ENCODE assay signal across 10 mouse cellular contexts in the genomic region with DNA sequence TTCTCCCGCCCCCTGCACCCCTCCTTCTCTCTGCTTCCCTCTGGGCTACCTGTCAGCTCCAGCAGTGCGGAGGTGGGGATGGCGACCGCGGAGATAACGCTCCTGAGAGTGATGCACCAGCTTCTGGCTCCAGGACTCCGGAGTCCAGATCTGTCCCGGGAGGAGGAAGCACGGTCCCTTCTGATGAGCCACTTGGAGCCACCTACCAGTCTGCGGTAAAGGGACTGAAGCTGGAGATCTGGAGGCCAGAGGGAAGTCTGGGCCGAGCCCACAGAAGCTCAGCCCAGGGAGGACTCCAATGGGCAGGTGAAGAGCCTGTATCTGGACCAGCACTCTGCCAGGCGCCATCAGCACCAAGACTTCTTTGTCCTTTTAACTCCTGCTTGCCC. TPM values are rescaled to one million over a fixed set of nuclear protein-coding genes. Genes with fewer than 3 reads are reported as not detected.
A peak's percentile ranks its signal among the peaks of the same experiment; 100 is the strongest.
DNase-seq lines count a peak whose midpoint lies in the region; ATAC-seq and TF ChIP-seq lines count a peak whose summit lies in the region.
"Had no signal": no experiment of that assay in that cellular context is flagged by ENCODE, and none has a peak within 500 bp of the region (broad histone marks: within the 10 kb centered on the region; RNA-seq: fewer than 3 reads in every experiment).

A gene (minus strand): TSS at position 323 of the 389 bp plus-strand sequence.

- 4% methylated on average over 11 of the region's 12 CpGs for WGBS in hindbrain, embryonic 12.5 days
- 2% methylated on average over 12 of the region's 12 CpGs for WGBS in midbrain, embryonic 15.5 days

- no peak for TF ChIP-seq POLR2A in cortical plate, adult 2 months (IDR thresholded peaks at IDR 0.05; ENCODE audit: extremely low read depth, insufficient read depth, low read length)

- peak within 1 kb of the TSS; percentile 75 for H3K4me2 ChIP-seq in hindbrain, embryonic 12.5 days (replicated peaks)
- peak within 1 kb of the TSS; percentile 86 for H3K4me2 ChIP-seq in midbrain, embryonic 15.5 days

- DNase-seq in layer of hippocampus, adult 2 months (ENCODE audit: low spot score in 2 of 2): no peak
- no peak for DNase-seq in layer of hippocampus, adult 18-20 months (ENCODE audit: low spot score in 2 of 2)
- no peak for DNase-seq in embryo, embryonic 10.5 days (ENCODE audit: low spot score)
- no peak for DNase-seq in spleen, adult 18-20 months
- DNase-seq: kidney, adult 2 months had no signal

- peak within 1 kb of the TSS; percentile 37 for H3K4me3 ChIP-seq in layer of hippocampus, adult 2 months
- H3K4me3 ChIP-seq in cortical plate, adult 2 months (ENCODE audit: insufficient read depth, low read length): peak within 1 kb of the TSS; percentile 7; the same call in 1 of the 2 replicates
- H3K4me3 ChIP-seq in hindbrain, embryonic 12.5 days: peak within 1 kb of the TSS; percentile 47
- peak within 1 kb of the TSS; percentile 50 for H3K4me3 ChIP-seq in midbrain, embryonic 15.5 days

- peak within 1 kb of the TSS; percentile 63 for H3K9ac ChIP-seq in hindbrain, embryonic 12.5 days
- peak within 1 kb of the TSS; percentile 51 for H3K9ac ChIP-seq in midbrain, embryonic 15.5 days

- H3K4me1 ChIP-seq in cortical plate, adult 2 months (ENCODE audit: control insufficient read depth, insufficient read depth, low read length): no peaks in the 10 kb centered on the region
- H3K4me1 ChIP-seq in hindbrain, embryonic 12.5 days: peaks cover 29% of the 10 kb centered on the region
- H3K4me1 ChIP-seq in midbrain, embryonic 15.5 days: peaks cover 31% of the 10 kb centered on the region

- TF ChIP-seq CTCF in layer of hippocampus, adult 2 months (conservative IDR thresholded peaks at IDR 0.05): no peak
- no peak for TF ChIP-seq CTCF in cortical plate, adult 2 months (IDR thresholded peaks at IDR 0.05; ENCODE audit: extremely low read depth, insufficient read depth, low read length)

- no peak within 1 kb of the TSS for H3K27ac ChIP-seq in layer of hippocampus, adult 2 months
- H3K27ac ChIP-seq in cortical plate, adult 2 months (ENCODE audit: insufficient read depth, low read length): no peak within 1 kb of the TSS
- H3K27ac ChIP-seq in hindbrain, embryonic 12.5 days: 0 out of 2 replicates have a peak within 1 kb of the TSS, but pooled peaks have one; percentile 62
- H3K27ac ChIP-seq in midbrain, embryonic 15.5 days: no peak within 1 kb of the TSS

- no peaks in the 10 kb centered on the region for H3K36me3 ChIP-seq in hindbrain, embryonic 12.5 days
- H3K36me3 ChIP-seq in midbrain, embryonic 15.5 days (replicated peaks): no peaks in the 10 kb centered on the region

- no peaks in the 10 kb centered on the region for H3K9me3 ChIP-seq in hindbrain, embryonic 12.5 days (replicated peaks)
- no peaks in the 10 kb centered on the region for H3K9me3 ChIP-seq in midbrain, embryonic 15.5 days

- peaks cover 85% of the 10 kb centered on the region for H3K27me3 ChIP-seq in hindbrain, embryonic 12.5 days
- peaks cover 76% of the 10 kb centered on the region for H3K27me3 ChIP-seq in midbrain, embryonic 15.5 days (replicated peaks)

- ATAC-seq in hindbrain, embryonic 12.5 days (ENCODE audit: low FRiP score): no peak
- no peak; the same call in 1 of the 2 replicates for ATAC-seq in midbrain, embryonic 15.5 days (replicated peaks)
- no peak for ATAC-seq in megakaryocyte progenitor cell, adult 5-6 weeks (replicated peaks; ENCODE audit: poor library complexity)
- ATAC-seq: Patski had no signal

RNA-seq across cellular contexts. Expression of the gene that starts here (rescaled TPM):
- total RNA-seq in layer of hippocampus, adult 2 months (2021): 1 to 10 TPM; 1.6 TPM
- 1 to 10 TPM; 1.9 to 3.2 TPM for total RNA-seq in layer of hippocampus, adult 18-20 months (2021)
- polyA plus RNA-seq in cortical plate, adult 2 months (2012; rRNA removed): 2.3 and 3.9 TPM in 2 replicates
- polyA plus RNA-seq in hindbrain, embryonic 12.5 days (2016; fragmentation: Nextera tagmentation; extraction: Ambion mirVana): 29.2 and 33.6 TPM in 2 replicates
- 22.3 and 23.3 TPM in 2 replicates for polyA plus RNA-seq in midbrain, embryonic 15.5 days (2015; fragmentation: Nextera tagmentation; extraction: Ambion mirVana)
- not detected in 2 replicates for total RNA-seq in megakaryocyte progenitor cell, adult 5-6 weeks (2015)
- total RNA-seq in megakaryocyte progenitor cell, adult 5-6 weeks (2017): not detected in 2 replicates
